Mouse (Mus musculus): ENCODE results near the gene Hoxd4. TPM values are rescaled to one million over a fixed set of nuclear protein-coding genes. Genes with fewer than 3 reads are reported as not detected.

Hoxd4 gene
- polyA plus RNA-seq, 1 experiment: 6.7 TPM

GRCm38 (mm10) chr2:74703720-74704392, 7.9 kb upstream of the Hoxd4 start:
- Histone ChIP-seq H3K4me1 (ENCODE audit: control insufficient read depth, insufficient read depth, low read length) (no peaks in the 10 kb centered on the region), H3K4me3 (ENCODE audit: insufficient read depth, low read length) (peak overlapping the region; percentile 33; the same call in 1 of the 2 replicates), H3K27ac (ENCODE audit: insufficient read depth, low read length) (peak overlapping the region; percentile 41; the same call in 1 of the 2 replicates)
- TF ChIP-seq POLR2A (IDR thresholded peaks at IDR 0.05; ENCODE audit: low read depth, low read length) (no peak; the same call in 1 of the 2 replicates), CTCF (IDR thresholded peaks at IDR 0.05; ENCODE audit: borderline replicate concordance, insufficient read depth, low read length) (no peak)

- Histone ChIP-seq H3K4me1 (ENCODE audit: control insufficient read depth, insufficient read depth, low read length) (no peaks in the 10 kb centered on the region), H3K27ac (ENCODE audit: insufficient read depth, low read length) (peak within 1 kb of the TSS; percentile 41; the same call in 1 of the 2 replicates), H3K4me3 (ENCODE audit: insufficient read depth, low read length) (peak within 1 kb of the TSS; percentile 33)
- TF ChIP-seq CTCF (IDR thresholded peaks at IDR 0.05; ENCODE audit: borderline replicate concordance, insufficient read depth, low read length): no peak
- TF ChIP-seq POLR2A (IDR thresholded peaks at IDR 0.05; ENCODE audit: low read depth, low read length): no peak
Observed at GRCm38 (mm10) chr2:74704393-74704998, 7.2 kb upstream of the Hoxd4 start, which contains the start of gene Hoxd8. Gene Hoxd8, plus strand, starts transcription at chr2:74704615.

GRCm38 (mm10) chr2:74704999-74705466, 6.7 kb upstream of the Hoxd4 start:
- Histone ChIP-seq H3K4me3 (ENCODE audit: insufficient read depth, low read length) (peak overlapping the region; percentile 33), H3K4me1 (ENCODE audit: control insufficient read depth, insufficient read depth, low read length) (no peaks in the 10 kb centered on the region), H3K27ac (ENCODE audit: insufficient read depth, low read length) (peak overlapping the region; percentile 28; the same call in 1 of the 2 replicates)
- TF ChIP-seq POLR2A (IDR thresholded peaks at IDR 0.05; ENCODE audit: low read depth, low read length) (no peak), CTCF (IDR thresholded peaks at IDR 0.05; ENCODE audit: borderline replicate concordance, insufficient read depth, low read length) (no peak)

- TF ChIP-seq POLR2A (IDR thresholded peaks at IDR 0.05; ENCODE audit: low read depth, low read length) (no peak; the same call in 1 of the 2 replicates), CTCF (IDR thresholded peaks at IDR 0.05; ENCODE audit: borderline replicate concordance, insufficient read depth, low read length) (no peak)
- peak overlapping the region; percentile 26 for H3K4me3 ChIP-seq (ENCODE audit: insufficient read depth, low read length)
- H3K27ac ChIP-seq (ENCODE audit: insufficient read depth, low read length): peak overlapping the region; percentile 28; the same call in 1 of the 2 replicates
- no peaks in the 10 kb centered on the region for H3K4me1 ChIP-seq (ENCODE audit: control insufficient read depth, insufficient read depth, low read length)
Observed at GRCm38 (mm10) chr2:74705467-74706089, 6.2 kb upstream of the Hoxd4 start.

GRCm38 (mm10) chr2:74706393-74706960, 5.3 kb upstream of the Hoxd4 start:
- Histone ChIP-seq H3K27ac (ENCODE audit: insufficient read depth, low read length) (no peak overlapping the region), H3K4me1 (ENCODE audit: control insufficient read depth, insufficient read depth, low read length) (no peaks in the 10 kb centered on the region), H3K4me3 (ENCODE audit: insufficient read depth, low read length) (peak overlapping the region; percentile 26)
- TF ChIP-seq CTCF (IDR thresholded peaks at IDR 0.05; ENCODE audit: borderline replicate concordance, insufficient read depth, low read length): no peak
- TF ChIP-seq POLR2A (IDR thresholded peaks at IDR 0.05; ENCODE audit: low read depth, low read length): no peak

GRCm38 (mm10) chr2:74707599-74707998, 4.1 kb upstream of the Hoxd4 start:
- Histone ChIP-seq H3K4me1 (ENCODE audit: control insufficient read depth, insufficient read depth, low read length) (no peaks in the 10 kb centered on the region), H3K4me3 (ENCODE audit: insufficient read depth, low read length) (no peak overlapping the region), H3K27ac (ENCODE audit: insufficient read depth, low read length) (no peak overlapping the region)
- TF ChIP-seq CTCF (IDR thresholded peaks at IDR 0.05; ENCODE audit: borderline replicate concordance, insufficient read depth, low read length) (no peak), POLR2A (IDR thresholded peaks at IDR 0.05; ENCODE audit: low read depth, low read length) (no peak)

GRCm38 (mm10) chr2:74708676-74709075, 3.1 kb upstream of the Hoxd4 start:
- Histone ChIP-seq H3K4me3 (ENCODE audit: insufficient read depth, low read length) (no peak overlapping the region), H3K4me1 (ENCODE audit: control insufficient read depth, insufficient read depth, low read length) (no peaks in the 10 kb centered on the region), H3K27ac (ENCODE audit: insufficient read depth, low read length) (no peak overlapping the region)
- TF ChIP-seq POLR2A (IDR thresholded peaks at IDR 0.05; ENCODE audit: low read depth, low read length): no peak
- TF ChIP-seq CTCF (IDR thresholded peaks at IDR 0.05; ENCODE audit: borderline replicate concordance, insufficient read depth, low read length): no peak

GRCm38 (mm10) chr2:74709465-74710419, 2.0 kb upstream of the Hoxd4 start:
- TF ChIP-seq CTCF (IDR thresholded peaks at IDR 0.05; ENCODE audit: borderline replicate concordance, insufficient read depth, low read length): no peak
- no peak for TF ChIP-seq POLR2A (IDR thresholded peaks at IDR 0.05; ENCODE audit: low read depth, low read length)
- Histone ChIP-seq H3K4me1 (ENCODE audit: control insufficient read depth, insufficient read depth, low read length) (no peaks in the 10 kb centered on the region), H3K27ac (ENCODE audit: insufficient read depth, low read length) (no peak overlapping the region), H3K4me3 (ENCODE audit: insufficient read depth, low read length) (no peak overlapping the region)
